ENCODE assay signal across 22 mouse cellular contexts in the genomic region with DNA sequence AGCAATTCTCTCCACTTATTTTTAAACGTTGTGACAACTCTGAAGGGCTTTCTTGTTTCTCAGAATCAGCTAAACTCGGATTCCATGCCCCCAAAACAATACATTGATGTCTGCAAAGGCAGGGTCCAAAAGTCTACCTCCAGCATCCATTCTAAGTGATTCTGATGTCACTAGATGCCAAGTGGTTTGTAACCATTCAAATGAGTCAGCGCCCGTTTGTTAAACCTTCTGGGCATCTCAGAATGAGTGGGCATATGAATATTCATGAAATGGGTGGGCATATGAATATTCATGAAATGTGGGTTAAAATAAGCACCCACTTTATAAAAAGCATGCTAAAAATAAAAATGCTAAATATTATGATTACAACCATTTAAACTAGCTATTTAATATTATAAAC.
DNase-seq lines count a peak whose midpoint lies in the region; ATAC-seq and TF ChIP-seq lines count a peak whose summit lies in the region.
"Had no signal": no experiment of that assay in that cellular context is flagged by ENCODE, and none has a peak within 500 bp of the region (broad histone marks: within the 10 kb centered on the region; RNA-seq: fewer than 3 reads in every experiment).

No protein-coding gene starts in this region.

- H3K9me3 ChIP-seq in forebrain, embryonic 11.5 days (ENCODE audit: control insufficient read depth, low read length): no peaks in the 10 kb centered on the region
- H3K9me3 ChIP-seq in forebrain, embryonic 10.5 days: no peaks in the 10 kb centered on the region
- no peaks in the 10 kb centered on the region for H3K9me3 ChIP-seq in midbrain, embryonic 10.5 days (replicated peaks)
- H3K9me3 ChIP-seq in midbrain, embryonic 16.5 days (replicated peaks; ENCODE audit: control insufficient read depth, low read length, poor library complexity, severe bottlenecking): no peaks in the 10 kb centered on the region
- H3K9me3 ChIP-seq in forebrain, postnatal 0 days (ENCODE audit: low read length): no peaks in the 10 kb centered on the region
- H3K9me3 ChIP-seq in liver, postnatal 0 days (ENCODE audit: low read length): no peaks in the 10 kb centered on the region
- H3K9me3 ChIP-seq: embryonic facial prominence, embryonic 15.5 days; kidney, embryonic 15.5 days; liver, embryonic 13.5 days; neural tube, embryonic 13.5 days; stomach, embryonic 15.5 days had no signal

- TF ChIP-seq CTCF in brain, embryonic 14.5 days (IDR thresholded peaks at IDR 0.05; ENCODE audit: borderline replicate concordance, extremely low read depth, insufficient read depth, insufficient read length): no peak
- TF ChIP-seq CTCF in forebrain, postnatal 0 days (IDR thresholded peaks at IDR 0.05; ENCODE audit: low read depth): no peak
- no peak for TF ChIP-seq CTCF in liver, postnatal 0 days (IDR thresholded peaks at IDR 0.05; ENCODE audit: low read depth)

- ATAC-seq in forebrain, embryonic 11.5 days (replicated peaks; ENCODE audit: low FRiP score): peak; percentile 60; the same call in 1 of the 2 replicates
- no peak for ATAC-seq in midbrain, embryonic 16.5 days
- ATAC-seq in forebrain, postnatal 0 days: peak; percentile 52; the same call in 1 of the 2 replicates
- no peak for ATAC-seq in liver, postnatal 0 days

- TF ChIP-seq POLR2A in brain, embryonic 14.5 days (IDR thresholded peaks at IDR 0.05; ENCODE audit: borderline replicate concordance, extremely low read depth, insufficient read depth, insufficient read length, poor library complexity, severe bottlenecking): no peak

- H3K4me3 ChIP-seq in forebrain, embryonic 11.5 days (ENCODE audit: low read depth, low read length): no peak overlapping the region
- no peak overlapping the region for H3K4me3 ChIP-seq in forebrain, embryonic 10.5 days
- no peak overlapping the region for H3K4me3 ChIP-seq in midbrain, embryonic 10.5 days
- H3K4me3 ChIP-seq in midbrain, embryonic 16.5 days (ENCODE audit: low read depth, low read length): no peak overlapping the region
- H3K4me3 ChIP-seq in forebrain, postnatal 0 days (ENCODE audit: low read depth, low read length): no peak overlapping the region
- H3K4me3 ChIP-seq in liver, postnatal 0 days (ENCODE audit: low read depth, low read length): no peak overlapping the region
- H3K4me3 ChIP-seq: embryonic facial prominence, embryonic 15.5 days; kidney, embryonic 15.5 days; left cerebral cortex, adult 2 months; liver, embryonic 13.5 days; neural tube, embryonic 13.5 days; stomach, embryonic 15.5 days had no signal

- H3K9ac ChIP-seq in forebrain, embryonic 11.5 days (ENCODE audit: low read length): no peak overlapping the region
- no peak overlapping the region for H3K9ac ChIP-seq in midbrain, embryonic 16.5 days (ENCODE audit: low read depth, low read length)
- no peak overlapping the region for H3K9ac ChIP-seq in forebrain, postnatal 0 days
- H3K9ac ChIP-seq in liver, postnatal 0 days (replicated peaks): no peak overlapping the region
- H3K9ac ChIP-seq: embryonic facial prominence, embryonic 15.5 days; kidney, embryonic 15.5 days; liver, embryonic 13.5 days; lung, embryonic 14.5 days; neural tube, embryonic 13.5 days; stomach, embryonic 15.5 days had no signal

- 54% methylated on average over 4 of the region's 4 CpGs for WGBS in forebrain, embryonic 11.5 days
- 82% methylated on average over 4 of the region's 4 CpGs for WGBS in forebrain, embryonic 10.5 days
- 80% methylated on average over 4 of the region's 4 CpGs for WGBS in midbrain, embryonic 10.5 days
- 31% methylated on average over 4 of the region's 4 CpGs for WGBS in midbrain, embryonic 16.5 days
- WGBS in forebrain, postnatal 0 days: 19% methylated on average over 4 of the region's 4 CpGs
- 70% methylated on average over 4 of the region's 4 CpGs for WGBS in liver, postnatal 0 days (ENCODE audit: insufficient replicate concordance)

- no peak for TF ChIP-seq EP300 in liver, postnatal 0 days (IDR thresholded peaks at IDR 0.05; ENCODE audit: low read depth)

- H3K27me3 ChIP-seq in forebrain, embryonic 11.5 days (ENCODE audit: control insufficient read depth, insufficient read depth, low read length): no peaks in the 10 kb centered on the region
- no peaks in the 10 kb centered on the region for H3K27me3 ChIP-seq in forebrain, embryonic 10.5 days (ENCODE audit: poor library complexity, severe bottlenecking)
- no peaks in the 10 kb centered on the region for H3K27me3 ChIP-seq in midbrain, embryonic 10.5 days (ENCODE audit: low read depth, poor library complexity, severe bottlenecking)
- H3K27me3 ChIP-seq in midbrain, embryonic 16.5 days (ENCODE audit: control insufficient read depth, insufficient read depth, low read depth, low read length): no peaks in the 10 kb centered on the region
- H3K27me3 ChIP-seq in forebrain, postnatal 0 days (ENCODE audit: insufficient read depth, low read length): no peaks in the 10 kb centered on the region
- H3K27me3 ChIP-seq in liver, postnatal 0 days (ENCODE audit: insufficient read depth, low read length): no peaks in the 10 kb centered on the region
- H3K27me3 ChIP-seq: embryonic facial prominence, embryonic 15.5 days; kidney, embryonic 15.5 days; neural tube, embryonic 13.5 days; stomach, embryonic 15.5 days had no signal

- H3K4me2 ChIP-seq in forebrain, embryonic 11.5 days (ENCODE audit: low read depth, low read length, severe bottlenecking): no peak overlapping the region
- no peak overlapping the region for H3K4me2 ChIP-seq in midbrain, embryonic 16.5 days (ENCODE audit: low read length)
- no peak overlapping the region for H3K4me2 ChIP-seq in forebrain, postnatal 0 days (ENCODE audit: low read depth)
- H3K4me2 ChIP-seq in liver, postnatal 0 days (ENCODE audit: low read depth, low read length): no peak overlapping the region
- H3K4me2 ChIP-seq: embryonic facial prominence, embryonic 15.5 days; kidney, embryonic 15.5 days; liver, embryonic 13.5 days; lung, embryonic 14.5 days; neural tube, embryonic 13.5 days; stomach, embryonic 15.5 days had no signal

- no peak for DNase-seq in forebrain, embryonic 11.5 days (ENCODE audit: low spot score)
- no peak for DNase-seq in forebrain, embryonic 10.5 days (ENCODE audit: extremely low spot score, low spot score)
- peak; percentile 10 for DNase-seq in midbrain, embryonic 10.5 days (ENCODE audit: low spot score)
- peak; percentile 83 for DNase-seq in brain, embryonic 14.5 days (ENCODE audit: low read depth)
- peak; percentile 59 for DNase-seq in forebrain, postnatal 0 days
- no peak for DNase-seq in liver, postnatal 0 days
- no peak for DNase-seq in adrenal gland, postnatal 4 days (ENCODE audit: low spot score in 2 of 2)
- DNase-seq: adrenal gland, postnatal 36 days; cerebellum, adult 18-20 months; cerebellum, postnatal 36 days; heart, postnatal 4 days; kidney, adult 11 months; liver, embryonic 13.5 days; lung, embryonic 14.5 days; thymus, adult 18-20 months; thymus, postnatal 36 days had no signal

- no peaks in the 10 kb centered on the region; the same call in 1 of the 2 replicates for H3K36me3 ChIP-seq in forebrain, embryonic 11.5 days (ENCODE audit: control insufficient read depth, insufficient read depth, low read length)
- peaks cover 15% of the 10 kb centered on the region for H3K36me3 ChIP-seq in forebrain, embryonic 10.5 days (replicated peaks)
- H3K36me3 ChIP-seq in midbrain, embryonic 10.5 days: peaks cover 30% of the 10 kb centered on the region
- H3K36me3 ChIP-seq in midbrain, embryonic 16.5 days (ENCODE audit: control insufficient read depth, insufficient read depth, low read length): 0 out of 2 replicates have a peak, but pooled peaks cover 3% of the 10 kb centered on the region
- H3K36me3 ChIP-seq in forebrain, postnatal 0 days (ENCODE audit: insufficient read depth): no peaks in the 10 kb centered on the region
- H3K36me3 ChIP-seq in liver, postnatal 0 days (replicated peaks; ENCODE audit: insufficient read depth, low read length): no peaks in the 10 kb centered on the region
- H3K36me3 ChIP-seq: embryonic facial prominence, embryonic 15.5 days; liver, embryonic 13.5 days; stomach, embryonic 15.5 days had no signal

- H3K4me1 ChIP-seq in forebrain, embryonic 11.5 days (replicated peaks; ENCODE audit: control insufficient read depth, insufficient read depth, low read length): peaks cover 14% of the 10 kb centered on the region
- peaks cover 51% of the 10 kb centered on the region for H3K4me1 ChIP-seq in forebrain, embryonic 10.5 days
- H3K4me1 ChIP-seq in midbrain, embryonic 10.5 days: peaks cover 58% of the 10 kb centered on the region
- H3K4me1 ChIP-seq in midbrain, embryonic 16.5 days (ENCODE audit: control insufficient read depth, insufficient read depth, low read length): peaks cover 52% of the 10 kb centered on the region
- H3K4me1 ChIP-seq in forebrain, postnatal 0 days (ENCODE audit: insufficient read depth): peaks cover 4% of the 10 kb centered on the region; the same call in 1 of the 2 replicates
- no peaks in the 10 kb centered on the region for H3K4me1 ChIP-seq in liver, postnatal 0 days (ENCODE audit: insufficient read depth)
- H3K4me1 ChIP-seq: liver, embryonic 13.5 days had no signal

- no peak overlapping the region for H3K27ac ChIP-seq in forebrain, embryonic 11.5 days (ENCODE audit: low read depth, low read length)
- no peak overlapping the region for H3K27ac ChIP-seq in forebrain, embryonic 10.5 days
- peak overlapping the region; percentile 46; the same call in 1 of the 2 replicates for H3K27ac ChIP-seq in midbrain, embryonic 10.5 days (replicated peaks)
- H3K27ac ChIP-seq in midbrain, embryonic 16.5 days (ENCODE audit: low read length): no peak overlapping the region
- H3K27ac ChIP-seq in forebrain, postnatal 0 days (ENCODE audit: low read depth, low read length): no peak overlapping the region
- no peak overlapping the region for H3K27ac ChIP-seq in liver, postnatal 0 days (ENCODE audit: low read depth)
- H3K27ac ChIP-seq: embryonic facial prominence, embryonic 15.5 days; left cerebral cortex, adult 2 months; liver, embryonic 13.5 days; neural tube, embryonic 13.5 days; stomach, embryonic 15.5 days had no signal

Comparison
In these comparisons a context has a peak if more than half of its experiments do, and no peak if none do; other contexts are left out.
1. DNase-seq: peak in midbrain, embryonic 10.5 days (single experiment), brain, embryonic 14.5 days (single experiment) and forebrain, postnatal 0 days (single experiment); none in forebrain, embryonic 11.5 days (single experiment), forebrain, embryonic 10.5 days (single experiment), liver, postnatal 0 days (single experiment) and adrenal gland, postnatal 4 days (0 of 2).
2. ATAC-seq: peak in forebrain, embryonic 11.5 days (single experiment) and forebrain, postnatal 0 days (single experiment); none in midbrain, embryonic 16.5 days (single experiment) and liver, postnatal 0 days (single experiment).